Mouse (Mus musculus) lung, postnatal 14 days (tissue): ENCODE results near the gene Mief1.

Source experiments
- DNase-seq: peaks from one replicate; pipeline ENCODE4 v3.0.0; 2021

Mief1 gene

DNA sequence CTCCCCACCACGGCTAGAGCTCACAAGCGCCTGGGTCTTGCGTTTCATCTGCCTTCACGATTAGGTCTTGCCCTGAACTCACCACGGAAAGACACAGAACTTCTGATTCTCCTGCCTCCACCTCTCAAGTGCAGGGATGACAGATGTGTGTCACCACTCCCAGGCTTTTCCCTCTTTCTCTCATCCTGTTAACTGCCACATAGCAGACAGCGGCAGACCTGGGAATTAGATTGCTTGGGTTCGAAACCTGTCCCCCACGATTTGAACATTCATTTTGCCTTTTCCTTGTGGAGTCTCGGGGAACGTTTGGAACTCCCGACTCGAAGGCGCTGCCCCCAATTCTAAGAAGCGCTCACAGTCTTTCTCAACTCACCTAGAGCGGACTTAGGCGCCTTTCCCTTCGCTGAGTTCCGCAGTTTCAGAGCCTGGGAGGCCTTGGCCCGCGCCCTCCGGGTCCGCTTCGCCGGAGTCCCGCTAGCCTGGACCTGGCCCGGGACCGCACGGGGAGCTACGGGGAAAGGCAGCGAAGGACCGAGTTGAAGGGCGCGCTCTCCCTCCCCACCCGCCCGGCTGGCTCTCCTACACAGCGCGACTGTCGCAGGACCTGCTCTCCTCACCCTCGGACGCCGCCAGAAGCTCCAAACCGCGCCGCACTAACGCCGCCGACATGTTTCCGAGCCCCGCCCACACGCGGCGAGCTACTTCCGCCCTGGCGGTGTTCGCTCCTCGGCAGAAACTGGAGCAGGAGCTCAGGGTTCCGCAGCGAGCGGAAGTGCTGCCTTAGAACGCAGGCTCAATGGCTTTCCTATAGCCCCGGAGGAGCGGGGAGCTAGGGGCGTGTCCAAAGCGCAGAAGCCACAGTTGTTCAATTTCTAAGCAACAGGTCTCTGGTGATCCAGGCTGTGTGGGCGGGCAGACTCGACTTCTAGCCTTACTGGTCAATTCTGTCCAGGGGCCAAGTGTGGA is 30.1 kb downstream of the Mief1 start, which contains the start of gene Rps19bp1:
TSS of gene Rps19bp1 (minus strand) at position 706 of the 966 bp plus-strand sequence.
- DNase-seq = peak; percentile 87

DNA sequence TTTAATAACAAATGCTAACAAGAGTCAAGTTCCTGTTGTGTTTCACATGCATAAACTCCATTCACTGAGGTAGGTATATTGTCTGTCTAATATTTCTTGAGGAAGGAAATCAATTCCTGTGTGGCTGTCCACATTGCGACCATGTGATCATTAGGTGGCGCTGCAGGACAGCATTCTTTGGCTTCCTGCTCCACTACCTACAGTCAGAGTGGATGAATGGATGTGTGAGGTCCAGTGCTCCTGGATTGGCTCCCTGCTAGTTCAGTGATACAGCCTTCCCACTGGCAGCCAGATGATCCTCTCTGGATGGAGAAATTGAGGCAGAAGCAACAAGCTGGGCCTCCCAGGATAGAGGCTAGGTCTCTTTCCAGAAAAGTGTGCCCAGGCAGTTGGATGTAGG is 32.5 kb downstream of the Mief1 start:
- peak; percentile 87 for DNase-seq

DNA sequence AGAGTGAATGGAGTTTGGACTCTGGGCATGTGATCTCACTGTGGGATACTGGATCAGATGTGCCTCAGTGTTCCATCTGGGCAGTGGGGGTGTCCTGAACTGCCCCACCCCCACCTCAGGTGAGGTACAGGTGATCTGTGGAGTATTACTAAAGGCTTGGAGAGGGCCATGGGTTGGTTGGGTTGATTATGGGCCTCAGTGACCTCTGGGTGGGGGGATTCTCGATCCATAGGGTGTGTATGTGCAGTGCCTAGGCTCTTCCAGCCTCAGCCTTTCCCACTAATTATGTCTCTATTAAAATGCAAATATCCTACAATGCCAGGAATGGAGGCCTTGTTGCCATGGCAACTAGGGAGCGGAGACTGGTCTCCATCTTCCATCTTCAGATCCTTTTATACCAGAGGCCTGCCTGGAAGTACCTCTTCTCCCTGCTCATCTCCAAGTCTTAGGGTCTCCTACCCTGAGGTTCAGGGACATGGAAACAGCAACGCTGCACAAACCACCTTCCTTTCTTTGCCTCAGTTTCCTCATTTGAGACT is 38.1 kb downstream of the Mief1 start:
- DNase-seq = no peak

DNA sequence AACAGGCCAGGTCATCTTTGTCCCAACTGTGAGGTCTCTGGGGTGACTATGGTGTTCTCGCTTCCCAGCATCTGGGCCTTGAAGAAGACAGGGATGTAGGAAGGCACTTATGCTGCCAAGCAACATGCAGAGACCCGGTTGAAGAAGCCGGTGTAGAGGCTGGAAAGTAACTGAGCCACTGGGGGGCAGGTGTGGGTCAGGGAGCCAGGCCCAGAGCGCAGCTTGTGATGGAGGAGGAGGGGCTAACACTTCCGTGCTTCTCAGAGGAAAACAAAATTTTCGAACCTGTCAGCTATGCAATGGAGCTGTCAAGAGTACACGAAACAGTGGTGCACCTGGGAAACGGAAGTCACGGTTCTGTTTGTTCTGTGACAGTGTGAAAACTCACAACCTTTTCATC is 43.3 kb downstream of the Mief1 start:
- no peak for DNase-seq

DNA sequence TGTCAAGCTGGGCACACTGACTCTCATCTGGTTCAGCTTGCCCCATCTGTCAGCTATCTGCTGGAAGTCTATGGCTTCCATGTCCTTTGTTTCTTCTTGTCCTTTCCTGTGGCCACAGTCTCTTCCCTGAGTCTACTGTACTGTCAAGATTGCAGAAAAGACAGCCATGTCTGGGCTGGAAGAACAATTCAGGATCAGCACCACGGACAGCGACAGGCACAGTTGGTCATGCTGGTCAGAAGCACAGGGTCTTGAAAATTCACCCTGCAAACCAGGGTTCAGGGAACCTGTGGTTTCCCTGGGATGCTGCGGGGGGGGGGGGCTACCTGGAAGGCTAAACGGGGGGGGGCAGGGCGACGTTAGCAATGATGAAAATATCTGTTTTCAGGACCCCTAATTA is 43.8 kb downstream of the Mief1 start:
- peak; percentile 79 for DNase-seq

DNA sequence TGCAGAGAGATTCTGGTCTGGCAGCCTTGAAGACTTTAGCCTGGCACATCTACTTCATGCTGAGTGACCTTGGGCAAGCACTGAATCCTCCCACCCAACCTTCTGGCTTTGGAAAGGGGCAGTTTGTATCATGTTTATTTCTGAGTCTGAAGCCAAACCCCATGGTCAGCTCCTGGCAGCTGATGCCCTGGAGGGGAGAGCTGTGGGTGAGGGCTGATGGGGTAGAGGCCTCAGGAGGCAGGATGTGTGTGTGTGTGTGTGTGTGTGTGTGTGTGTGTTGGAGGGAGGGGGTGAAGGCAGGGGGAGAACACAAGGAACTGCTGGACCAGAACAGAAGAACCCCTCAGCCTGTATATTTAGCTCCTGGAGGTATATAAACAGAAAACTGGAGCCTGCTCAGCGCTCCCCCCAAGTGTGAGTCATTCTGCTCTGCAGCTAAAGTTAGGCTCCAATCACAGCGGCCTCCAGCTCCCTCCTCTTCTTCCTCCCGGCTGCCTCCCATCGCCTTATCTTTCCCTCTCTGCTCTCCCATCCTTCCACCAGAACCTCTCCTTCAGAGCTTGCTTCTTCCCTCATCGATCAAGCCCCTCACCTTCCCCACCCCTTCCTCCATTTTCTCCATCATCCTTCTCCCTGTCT is 44.4 kb downstream of the Mief1 start:
- no peak for DNase-seq

DNA sequence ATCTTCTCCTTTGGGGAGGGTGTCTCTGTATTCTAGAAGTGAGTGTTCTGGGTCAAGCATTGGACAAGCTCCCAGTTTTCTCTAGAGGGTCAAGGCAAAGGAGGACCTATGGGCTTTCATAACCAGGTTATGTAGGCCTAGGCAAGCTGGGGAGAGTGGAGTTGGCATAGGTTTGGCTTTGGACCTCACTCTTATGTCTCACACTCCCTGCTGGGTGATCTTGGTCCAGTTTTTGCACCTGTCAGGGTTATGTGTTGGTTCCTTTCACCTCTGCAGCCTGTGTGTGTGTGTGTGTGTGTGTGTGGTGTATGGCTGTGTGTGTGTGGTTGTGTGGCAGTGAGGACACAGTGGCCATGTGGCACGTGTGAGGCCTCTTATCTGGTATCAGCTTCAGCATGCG is 45.2 kb downstream of the Mief1 start:
- no peak for DNase-seq

DNA sequence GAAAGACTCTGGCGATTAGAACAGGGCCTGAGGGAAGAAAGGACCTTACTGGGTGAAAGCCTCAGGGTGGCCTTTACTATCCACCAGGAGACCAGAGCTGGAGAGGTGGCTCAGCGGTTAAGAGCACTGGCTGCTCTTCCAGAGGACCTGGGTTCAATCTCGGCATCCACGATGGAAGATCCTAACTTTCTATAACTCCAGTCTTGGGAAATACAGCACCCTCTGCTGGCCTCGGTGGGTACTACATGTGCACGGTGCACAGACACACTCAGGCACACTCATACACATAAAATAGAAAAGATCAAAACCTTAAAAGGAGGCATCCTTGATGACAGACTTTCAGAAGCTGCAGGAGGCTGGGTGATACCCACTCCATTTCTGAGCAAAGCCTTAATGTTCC is 46.8 kb downstream of the Mief1 start:
- peak; percentile 46 for DNase-seq

DNA sequence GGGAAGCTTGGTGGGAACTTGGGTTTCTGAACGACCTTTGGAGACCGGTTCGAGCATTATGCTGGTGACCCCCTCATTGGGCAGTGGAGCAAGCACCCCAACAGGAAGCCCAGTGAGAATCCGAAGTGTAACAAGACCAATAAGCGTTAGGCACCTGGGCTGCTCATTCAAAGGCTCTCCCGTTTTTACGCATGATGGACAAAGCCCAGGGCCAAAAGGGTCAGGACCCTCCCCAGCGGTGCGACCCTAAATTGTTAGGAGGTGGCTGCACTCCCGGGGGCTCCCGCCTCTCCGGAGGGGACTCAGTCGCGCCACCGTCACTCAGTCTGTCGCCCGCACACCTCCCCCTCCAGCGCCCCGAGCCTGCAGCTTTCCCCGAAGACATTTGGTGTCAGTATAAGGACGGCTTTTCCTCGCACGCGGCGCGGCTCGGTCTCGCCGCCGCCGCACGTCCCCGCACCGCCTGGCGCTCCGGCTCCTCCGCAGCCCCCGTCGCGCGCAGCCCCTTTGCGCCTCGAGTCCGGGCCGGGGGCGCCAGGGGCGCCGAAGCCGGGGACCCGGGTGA is 53.1 kb downstream of the Mief1 start, which contains the start of gene Cacna1i:
TSS of gene Cacna1i (plus strand) at position 388 of the 565 bp plus-strand sequence.
- no peak for DNase-seq

DNA sequence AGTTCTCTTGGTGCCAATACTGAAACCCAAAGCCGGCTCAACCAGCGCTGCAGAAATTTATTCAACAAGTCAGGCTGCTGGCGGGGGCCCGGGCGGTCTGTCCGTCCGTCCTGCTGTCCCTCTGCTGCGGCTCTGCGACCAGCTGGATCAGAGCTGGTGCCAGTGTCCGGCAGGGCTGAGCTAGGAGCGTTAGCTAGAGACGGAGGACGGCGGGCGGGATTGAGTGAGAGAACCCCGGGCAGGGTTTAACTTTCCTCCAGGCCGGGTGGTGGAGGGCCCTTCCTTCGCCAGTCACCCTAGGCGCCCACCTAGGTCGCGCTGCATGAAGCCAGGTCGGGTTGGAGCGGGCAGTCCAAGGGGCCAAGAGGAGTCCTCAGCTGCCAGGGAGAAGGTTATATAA is 54.2 kb downstream of the Mief1 start:
- no peak for DNase-seq

DNA sequence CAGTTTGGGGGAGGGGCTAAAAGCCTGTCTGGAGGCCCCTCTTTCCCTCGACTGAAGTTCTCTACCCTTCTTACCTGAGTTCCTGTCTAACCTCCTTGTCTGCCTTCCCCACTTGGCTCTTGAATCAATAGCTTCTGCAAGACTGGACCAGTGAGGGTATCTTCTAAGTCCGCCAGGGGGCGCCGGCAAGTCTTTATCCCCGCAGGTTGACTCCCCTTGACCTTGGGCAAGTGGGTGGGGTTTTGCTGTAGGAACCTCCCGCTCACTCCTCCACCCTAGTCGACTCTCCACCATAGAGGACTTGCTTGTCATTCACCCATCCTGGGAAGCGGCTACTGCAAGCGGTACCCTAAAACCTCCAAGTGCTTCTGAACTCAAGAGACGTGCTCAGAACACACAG is 55.6 kb downstream of the Mief1 start:
- peak; percentile 73 for DNase-seq

DNA sequence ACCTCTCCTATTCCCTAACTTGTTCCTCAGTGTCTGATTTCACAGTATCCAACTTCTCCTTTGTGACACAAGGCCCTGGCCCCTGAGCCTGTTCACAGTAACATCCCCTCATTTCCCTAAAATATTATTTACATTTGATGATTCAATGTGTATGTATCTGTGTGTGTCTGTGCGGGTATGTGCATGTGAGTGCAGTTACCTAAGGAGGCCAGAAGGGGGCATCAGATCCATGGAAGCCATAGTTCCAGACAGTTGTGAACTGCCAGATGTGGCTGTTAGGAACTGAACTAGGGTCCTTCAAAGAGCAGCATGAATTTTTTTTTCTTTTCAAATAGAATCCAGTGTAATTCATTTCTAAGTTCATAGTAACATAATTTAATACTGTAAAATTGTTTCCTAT is 63.3 kb downstream of the Mief1 start:
- DNase-seq = no peak
